Mouse (Mus musculus) heart, adult 2 months (tissue): ENCODE results near the gene Pcbp2. TPM values are rescaled to one million over a fixed set of nuclear protein-coding genes. Genes with fewer than 3 reads are reported as not detected.

Experiments used
- DNase-seq, 2 experiments: peaks; one replicate each; pipeline ENCODE4 v3.0.0; 2021
- H3K27ac ChIP-seq: fragments of 200-600 bp; 2 replicates; pipeline ENCODE4 v1.8.1; 2022
- H3K27me3 ChIP-seq: fragments of 200-500 bp; 2 replicates; pipeline ENCODE4 v1.6.1; 2012; ENCODE audit warnings: mild to moderate bottlenecking, low read length, inconsistent platforms, mixed read lengths; ENCODE audit not compliant: control insufficient read depth, insufficient read depth
- H3K36me3 ChIP-seq: fragments of 200-500 bp; 2 replicates; pipeline ENCODE4 v1.6.1; 2012; ENCODE audit warnings: low read length, inconsistent platforms; ENCODE audit not compliant: control insufficient read depth, insufficient read depth
- H3K4me1 ChIP-seq: fragments of 200-500 bp; 2 replicates; pipeline ENCODE4 v1.6.1; 2011; ENCODE audit warnings: low read length; ENCODE audit not compliant: control insufficient read depth, insufficient read depth
- H3K4me3 ChIP-seq: fragments of 200-600 bp; 2 replicates; pipeline ENCODE4 v1.8.1; 2022
- H3K79me2 ChIP-seq: fragments of 200-500 bp; replicated peaks from 2 replicates; pipeline ENCODE4 v1.6.1; 2012; ENCODE audit warnings: mild to moderate bottlenecking, inconsistent platforms, low read length, moderate library complexity, mixed read lengths; ENCODE audit not compliant: control insufficient read depth, insufficient read depth
- H3K9ac ChIP-seq: fragments of 200-500 bp; 2 replicates; pipeline ENCODE4 v1.6.1; 2012; ENCODE audit warnings: low read depth, mild to moderate bottlenecking, control low read depth, inconsistent platforms, low read length, mixed read lengths
- CTCF ChIP-seq: fragments of 200-600 bp; IDR thresholded peaks from 2 replicates; pipeline ENCODE4 v1.8.1; 2022; ENCODE audit warnings: antibody characterized with exemption, mild to moderate bottlenecking, moderate library complexity
- EP300 ChIP-seq: fragments of 200-500 bp; IDR thresholded peaks from 2 replicates; pipeline ENCODE4 v1.6.1; 2011; ENCODE audit warnings: low read depth, low read length, control low read depth; ENCODE audit not compliant: insufficient read depth
- POLR2A ChIP-seq: fragments of 200-500 bp; IDR thresholded peaks from 2 replicates; pipeline ENCODE4 v1.6.1; 2011; ENCODE audit warnings: mild to moderate bottlenecking, low read depth, low read length, control low read depth; ENCODE audit not compliant: insufficient read depth
- WGBS: fragments of 180-500 bp; shearing (Covaris S2); methylation state at CpG from one replicate; pipeline ENCODE4 v1.1.7; 2018; 5-methylcytosine and 5-hydroxymethylcytosine counted together
- intact Hi-C: fragments of 180-260 bp; cut with DNase I; formaldehyde crosslinking; loops from one replicate; pipeline ENCODE4 v1.15.1; 2025
- polyA plus RNA-seq: library from polyadenylated mRNA; depleted of rRNA; stranded (reverse); fragments of >200 nt; gene quantifications from 2 replicates; pipeline ENCODE4 v1.2.3, GENCODE M21; 2012
- total RNA-seq, 2 experiments: library from RNA; stranded (reverse); gene quantifications; 2 replicates each; pipeline ENCODE4 v1.2.3; 2021

Pcbp2 gene
- total and polyA plus RNA-seq, 3 experiments, result 384 to 494 (median 442) TPM

DNA sequence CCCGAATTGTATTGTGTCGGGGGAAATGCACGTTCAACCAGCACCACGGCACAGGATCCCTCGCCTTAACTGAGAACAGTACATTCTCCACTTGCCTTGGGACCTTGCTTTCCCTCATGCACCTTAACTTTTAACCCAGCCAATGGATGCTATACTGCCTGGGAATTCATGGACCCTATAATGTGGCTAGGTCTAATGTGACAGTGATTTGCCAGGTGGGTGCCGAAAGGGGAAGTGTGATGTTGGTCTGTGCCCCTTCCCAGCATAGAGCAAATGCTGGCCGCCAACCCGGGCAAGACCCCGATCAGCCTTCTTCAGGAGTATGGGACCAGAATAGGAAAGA lies 48.5 kb downstream of the Pcbp2 start:
- peak overlapping the region; percentile 99 for H3K27ac ChIP-seq
- no peaks in the 10 kb centered on the region for H3K79me2 ChIP-seq
- H3K36me3 ChIP-seq, result no peaks in the 10 kb centered on the region
- DNase-seq, result no peak
- TF ChIP-seq POLR2A, result no peak
- no peak for TF ChIP-seq CTCF
- no peak for TF ChIP-seq EP300
- peak overlapping the region; percentile 98 for H3K9ac ChIP-seq
- H3K27me3 ChIP-seq, result no peaks in the 10 kb centered on the region
- peak overlapping the region; percentile 87 for H3K4me3 ChIP-seq
- intact Hi-C loops, result loop anchor here (2.0 to 5.0 kb wide), 2 partner anchors 48 to 112 kb away; partner anchors contain the start of genes Pcbp2 and Sp1
- WGBS, result 5% methylated on average over 9 of the region's 9 CpGs
- H3K4me1 ChIP-seq, result peaks cover 2% of the 10 kb centered on the region; the same call in 1 of the 2 replicates

DNA sequence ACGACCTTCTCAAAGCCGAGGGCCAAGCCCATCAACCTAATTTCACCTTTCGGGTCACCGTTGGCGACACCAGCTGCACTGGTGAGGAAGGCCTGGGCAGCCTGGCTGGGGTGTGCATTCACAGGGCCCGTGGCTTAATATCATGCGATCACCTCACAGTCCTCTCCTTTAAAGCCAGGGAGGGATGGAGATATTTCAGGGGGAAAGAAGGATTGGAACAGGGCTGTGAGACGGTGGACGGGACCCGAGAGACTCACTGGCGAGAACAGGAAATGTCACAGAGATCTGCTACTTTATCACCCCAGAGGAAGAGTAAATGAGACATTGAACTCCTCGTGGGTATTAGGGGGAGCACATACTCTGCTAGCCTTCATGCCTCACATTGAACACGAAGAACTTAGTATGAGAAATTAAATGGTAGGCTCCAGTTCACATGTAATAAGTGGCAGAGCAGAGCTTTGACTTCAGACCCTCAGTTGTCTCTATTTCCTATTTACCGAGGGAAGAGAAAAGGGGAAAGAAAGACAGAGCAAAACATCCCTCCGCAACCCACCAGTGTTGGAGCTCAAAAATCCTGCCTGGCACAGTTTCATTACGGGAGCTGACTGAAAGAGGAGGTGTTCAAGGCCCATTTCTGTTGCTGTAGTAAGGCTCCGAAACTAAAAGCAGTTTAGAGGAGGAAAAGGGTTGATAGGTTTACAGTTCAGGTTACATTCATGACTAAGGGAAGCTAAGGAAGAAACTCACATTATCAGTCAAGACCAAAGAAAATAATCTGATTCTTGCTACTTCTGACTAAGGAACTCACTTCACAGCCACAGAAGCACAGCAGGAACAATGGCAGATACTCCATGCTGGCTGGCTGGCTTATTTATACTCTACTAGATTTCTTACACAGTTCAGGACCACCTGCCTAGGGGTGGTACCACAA lies 49.1 kb downstream of the Pcbp2 start:
- Histone ChIP-seq H3K4me1 (peaks cover 2% of the 10 kb centered on the region; the same call in 1 of the 2 replicates), H3K36me3 (no peaks in the 10 kb centered on the region), H3K27me3 (no peaks in the 10 kb centered on the region), H3K27ac (peak overlapping the region; percentile 99), H3K79me2 (no peaks in the 10 kb centered on the region), H3K9ac (peak overlapping the region; percentile 98), H3K4me3 (peak overlapping the region; percentile 87; the same call in 1 of the 2 replicates)
- TF ChIP-seq CTCF (no peak), POLR2A (no peak), EP300 (no peak)
- DNase-seq, result no peak
- WGBS, result 27% methylated on average over 17 of the region's 17 CpGs
- intact Hi-C loops, result loop anchor here (2.0 to 10.0 kb wide), 3 partner anchors 49 to 135 kb away; partner anchors contain the start of genes Pcbp2 and Sp1

DNA sequence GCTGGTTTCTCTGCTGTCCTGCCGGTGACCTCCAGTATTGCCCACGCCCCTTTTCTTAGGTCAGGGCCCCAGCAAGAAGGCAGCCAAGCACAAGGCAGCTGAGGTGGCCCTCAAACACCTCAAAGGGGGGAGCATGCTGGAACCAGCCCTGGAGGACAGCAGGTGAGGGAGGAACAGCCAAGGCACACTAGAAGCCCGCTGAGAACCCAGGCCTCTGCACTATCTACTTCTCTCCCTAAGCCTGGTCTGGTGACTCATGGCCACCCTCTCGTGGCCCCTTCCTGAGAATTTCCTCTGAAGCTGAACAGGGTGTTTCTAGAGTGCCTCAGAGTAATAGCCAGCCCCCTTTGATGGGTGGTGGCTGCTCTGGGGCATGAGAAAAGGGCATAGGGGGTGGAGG lies 50.1 kb downstream of the Pcbp2 start:
- Histone ChIP-seq H3K4me3 (no peak overlapping the region), H3K79me2 (no peaks in the 10 kb centered on the region), H3K4me1 (peaks cover 2% of the 10 kb centered on the region; the same call in 1 of the 2 replicates), H3K27ac (no peak overlapping the region), H3K36me3 (no peaks in the 10 kb centered on the region), H3K9ac (no peak overlapping the region), H3K27me3 (no peaks in the 10 kb centered on the region)
- intact Hi-C loops, result loop anchor here (10.0 kb wide), 1 partner anchor 136 kb away; no protein-coding TSS in a partner anchor
- TF ChIP-seq EP300 (no peak), POLR2A (no peak), CTCF (no peak)
- DNase-seq, result no peak
- 25% methylated on average over 4 of the region's 4 CpGs for WGBS

DNA sequence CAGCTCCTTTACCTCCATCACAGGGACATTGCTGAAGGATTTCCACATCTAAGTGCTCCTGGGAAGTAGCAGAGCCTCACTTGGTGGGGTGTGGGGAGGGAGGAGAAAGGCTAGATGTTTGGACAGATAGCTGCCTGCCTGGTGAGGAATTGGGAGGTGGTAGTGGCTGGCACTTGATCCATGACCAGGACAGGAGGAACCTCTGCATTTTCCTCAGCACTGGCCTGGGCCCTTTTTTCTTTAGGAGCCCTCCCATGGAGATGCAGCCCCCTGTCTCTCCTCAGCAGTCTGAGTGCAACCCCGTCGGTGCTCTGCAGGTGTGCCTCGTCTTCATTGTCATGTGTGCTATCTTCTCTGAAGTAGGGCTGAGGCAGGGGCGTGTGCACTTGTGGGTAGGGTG lies 51.1 kb downstream of the Pcbp2 start:
- intact Hi-C loops, result loop anchor here (10.0 kb wide), 1 partner anchor 137 kb away; no protein-coding TSS in a partner anchor
- Histone ChIP-seq H3K36me3 (no peaks in the 10 kb centered on the region), H3K4me1 (no peaks in the 10 kb centered on the region; the same call in 1 of the 2 replicates), H3K79me2 (no peaks in the 10 kb centered on the region), H3K27ac (no peak overlapping the region), H3K27me3 (no peaks in the 10 kb centered on the region), H3K4me3 (no peak overlapping the region), H3K9ac (no peak overlapping the region)
- TF ChIP-seq EP300 (no peak), CTCF (no peak), POLR2A (no peak)
- WGBS, result 72% methylated on average over 4 of the region's 4 CpGs
- DNase-seq, result no peak

- Histone ChIP-seq H3K4me3 (no peak within 1 kb of the TSS), H3K79me2 (no peaks in the 10 kb centered on the region), H3K27ac (no peak within 1 kb of the TSS), H3K4me1 (no peaks in the 10 kb centered on the region), H3K36me3 (no peaks in the 10 kb centered on the region), H3K9ac (no peak within 1 kb of the TSS), H3K27me3 (no peaks in the 10 kb centered on the region)
- intact Hi-C loops, result loop anchor here (10.0 kb wide), 1 partner anchor 140 kb away; no protein-coding TSS in a partner anchor
- peak; percentile 67 to 79 for DNase-seq
- TF ChIP-seq CTCF (0 out of 2 replicates have a peak, but pooled peaks have one; percentile 99), POLR2A (0 out of 2 replicates have a peak, but pooled peaks have one; percentile 6), EP300 (peak; percentile 86)
- 8% methylated on average over 3 of the region's 3 CpGs for WGBS
These were observed 54.6 kb downstream of the Pcbp2 start, which contains the start of gene Npff for GRCm38 (mm10) chr15:102524892-102525485. Npff (minus strand) TSS chr15:102524942.
